In genomic region chr3:156131598-156131997, GRCm38 (mm10) we compare ENCODE assay signal across 15 mouse cellular contexts.
"Had no signal": no experiment of that assay in that cellular context is flagged by ENCODE, and none has a peak within 500 bp of the region (broad histone marks: within the 10 kb centered on the region; RNA-seq: fewer than 3 reads in every experiment).

No protein-coding gene starts in this region.

- H3K36me3 ChIP-seq: limb, embryonic 15.5 days; lung, embryonic 15.5 days; midbrain, embryonic 12.5 days; neural tube, embryonic 13.5 days; stomach, embryonic 15.5 days had no signal

- H3K4me1 ChIP-seq: limb, embryonic 15.5 days; lung, embryonic 15.5 days; midbrain, embryonic 12.5 days; neural tube, embryonic 13.5 days; stomach, embryonic 15.5 days had no signal

- H3K27ac ChIP-seq: limb, embryonic 15.5 days; liver, embryonic 14.5 days; lung, embryonic 15.5 days; midbrain, embryonic 12.5 days; neural tube, embryonic 13.5 days; stomach, embryonic 15.5 days had no signal

- H3K9me3 ChIP-seq: limb, embryonic 15.5 days; lung, embryonic 15.5 days; midbrain, embryonic 12.5 days; neural tube, embryonic 13.5 days; stomach, embryonic 15.5 days had no signal

- DNase-seq: kidney, adult 8-10 months; kidney, postnatal 36 days; layer of hippocampus, adult 9-11 months; layer of hippocampus, postnatal 36 days; retina, postnatal 1 day; thymus, adult 2 months; thymus, postnatal 25 days had no signal

- H3K9ac ChIP-seq: limb, embryonic 15.5 days; liver, embryonic 14.5 days; lung, embryonic 15.5 days; midbrain, embryonic 12.5 days; neural tube, embryonic 13.5 days; stomach, embryonic 15.5 days had no signal

- ATAC-seq: intestine, embryonic 16.5 days; midbrain, embryonic 16.5 days had no signal

- H3K4me2 ChIP-seq: limb, embryonic 15.5 days; lung, embryonic 15.5 days; midbrain, embryonic 12.5 days; neural tube, embryonic 13.5 days; stomach, embryonic 15.5 days had no signal

- H3K4me3 ChIP-seq: limb, embryonic 15.5 days; lung, embryonic 15.5 days; midbrain, embryonic 12.5 days; neural tube, embryonic 13.5 days; stomach, embryonic 15.5 days had no signal

- H3K27me3 ChIP-seq: limb, embryonic 15.5 days; lung, embryonic 15.5 days; midbrain, embryonic 12.5 days; neural tube, embryonic 13.5 days; stomach, embryonic 15.5 days had no signal
